Mouse (Mus musculus) layer of hippocampus, adult 9-11 months (tissue): ENCODE results near the gene Rsbn1l.
A peak's percentile ranks its signal among the peaks of the same experiment; 100 is the strongest.

Experiments used
- DNase-seq: peaks from one replicate; pipeline ENCODE4 v3.0.0; 2022

The Rsbn1l gene

DNA sequence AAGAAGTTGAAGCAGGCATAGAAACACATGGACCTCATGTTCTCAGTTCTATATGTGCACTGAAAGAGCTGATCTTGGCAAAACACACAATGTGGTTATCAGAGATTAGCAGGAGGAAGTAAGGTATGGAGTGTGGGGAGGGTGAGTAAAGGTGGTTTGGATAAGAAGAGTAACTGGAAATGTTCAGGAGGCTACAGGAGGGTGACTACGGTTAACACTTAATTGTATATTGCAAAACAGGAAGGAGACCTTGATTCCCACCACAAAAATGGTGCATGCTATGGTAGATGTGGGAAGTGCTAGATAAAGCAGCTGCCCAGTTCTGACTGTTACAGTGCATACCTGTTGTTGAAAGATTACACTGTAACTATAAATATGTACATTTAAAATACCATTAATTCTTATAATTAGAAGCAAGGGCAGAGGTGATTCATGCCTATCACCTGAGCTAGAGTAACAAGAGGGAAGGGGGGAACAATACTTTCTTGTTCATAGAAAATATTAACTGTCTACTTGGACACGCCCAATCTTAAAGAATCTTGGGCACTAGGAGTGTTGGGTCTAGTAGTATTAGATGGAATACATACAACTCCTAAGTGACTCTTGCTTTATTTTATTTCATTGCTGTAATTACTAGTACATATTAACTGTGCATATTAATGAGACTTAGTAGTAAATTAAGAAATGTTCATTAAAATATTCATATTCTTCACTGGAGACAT lies 58.6 kb downstream of the Rsbn1l start:
- DNase-seq, result no peak

- no peak for DNase-seq
Measured at GRCm38 (mm10) chr5:20884036-20884620, 72.1 kb downstream of the Rsbn1l start.

DNA sequence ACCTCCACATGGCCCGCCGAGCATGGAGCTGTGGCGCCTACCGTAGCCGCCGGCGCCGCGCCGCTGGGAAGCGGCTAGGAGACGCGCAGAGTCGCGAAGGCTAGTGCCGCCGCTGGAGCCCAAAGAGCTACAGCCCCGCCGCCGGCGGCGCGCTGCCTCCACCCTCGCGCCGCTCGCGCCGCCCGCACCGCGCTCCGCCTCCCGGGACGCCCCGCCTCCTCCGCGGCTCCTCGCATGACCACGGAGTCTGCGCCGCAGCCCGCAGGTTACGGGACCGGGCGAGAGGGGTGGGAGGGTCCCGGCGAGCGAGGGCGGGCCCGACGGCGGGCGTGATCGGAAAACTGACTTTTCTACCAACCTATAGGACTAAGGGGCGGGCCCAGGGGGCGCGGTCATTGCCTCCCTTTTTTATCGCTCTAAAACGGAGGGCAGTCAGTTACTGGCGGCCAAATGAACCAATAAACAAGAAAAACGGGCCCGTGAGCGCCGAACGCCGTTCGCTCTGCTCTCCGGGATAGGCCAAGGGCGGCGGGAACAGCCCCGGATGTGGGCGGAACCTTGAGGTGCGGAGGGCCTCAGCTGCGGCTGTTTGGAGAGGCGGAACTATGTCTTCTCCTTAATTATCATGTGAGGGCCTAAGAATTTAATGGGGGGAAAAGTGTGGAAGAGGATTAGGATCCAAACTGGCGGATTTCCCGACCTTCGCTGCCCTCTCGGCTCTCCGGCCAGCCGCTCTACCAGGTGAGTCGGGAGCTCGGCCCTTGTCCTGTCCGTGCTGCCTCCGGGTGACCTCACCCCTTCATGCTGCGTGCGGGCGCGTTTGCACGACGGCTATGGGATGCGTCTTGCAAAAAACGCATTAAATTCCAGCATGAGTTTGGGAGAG lies 74.0 kb downstream of the Rsbn1l start, which contains the start of the genes Phtf2 and Tmem60:
Gene Phtf2 (minus strand): TSS at position 210 of the 886 bp plus-strand sequence.
Gene Tmem60 (plus strand): TSS at position 277 of the 886 bp plus-strand sequence.
- DNase-seq, result peak; percentile 99

DNA sequence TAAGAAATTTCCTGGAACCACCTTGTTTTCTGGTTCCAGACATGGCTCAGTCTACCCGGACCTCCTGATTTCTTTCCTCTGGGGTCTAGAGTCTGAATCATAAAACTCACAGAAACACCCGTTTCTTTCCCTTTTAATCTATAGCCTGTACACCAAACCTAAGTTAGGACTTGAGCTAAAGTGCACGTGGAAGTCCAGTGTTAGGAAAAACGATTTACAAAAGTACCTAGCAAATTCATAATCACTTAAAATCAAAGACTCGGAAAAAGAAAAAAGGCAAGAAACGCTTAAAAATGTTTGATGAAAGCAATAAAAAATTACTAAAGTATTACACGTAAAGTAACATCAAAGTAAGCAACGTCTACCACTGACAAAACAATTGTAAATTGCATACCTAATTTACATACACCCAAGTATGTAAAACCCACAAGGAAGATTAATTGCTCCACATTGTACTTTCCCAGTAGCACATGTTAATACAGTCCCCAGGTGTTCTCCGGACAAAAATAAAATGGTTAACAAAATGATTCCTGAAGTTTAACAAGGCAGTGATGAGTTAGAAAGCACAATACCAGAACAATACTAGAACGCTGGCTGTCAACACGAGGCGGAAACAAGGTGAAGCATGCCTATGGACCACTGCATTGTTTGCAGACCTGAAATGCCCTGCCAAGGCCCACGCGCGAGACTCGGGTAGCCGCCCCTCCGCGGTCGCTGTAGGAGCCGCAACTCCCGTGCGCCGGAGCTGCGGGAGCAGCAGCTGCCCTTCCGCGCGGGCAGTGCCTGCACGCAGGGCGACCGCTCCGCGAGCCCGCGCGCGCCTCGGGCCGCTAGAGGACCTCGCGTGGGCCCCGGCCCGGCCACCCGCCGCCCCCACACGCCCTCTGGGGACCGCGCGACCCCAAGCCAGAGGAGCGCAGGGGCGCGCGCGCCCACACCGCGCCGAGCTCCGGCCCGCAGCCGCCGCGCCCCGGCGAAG lies 75.1 kb downstream of the Rsbn1l start:
- peak; percentile 31 for DNase-seq

GRCm38 (mm10) chr5:20880386-20880785 lies 75.8 kb downstream of the Rsbn1l start:
- no peak for DNase-seq

DNA sequence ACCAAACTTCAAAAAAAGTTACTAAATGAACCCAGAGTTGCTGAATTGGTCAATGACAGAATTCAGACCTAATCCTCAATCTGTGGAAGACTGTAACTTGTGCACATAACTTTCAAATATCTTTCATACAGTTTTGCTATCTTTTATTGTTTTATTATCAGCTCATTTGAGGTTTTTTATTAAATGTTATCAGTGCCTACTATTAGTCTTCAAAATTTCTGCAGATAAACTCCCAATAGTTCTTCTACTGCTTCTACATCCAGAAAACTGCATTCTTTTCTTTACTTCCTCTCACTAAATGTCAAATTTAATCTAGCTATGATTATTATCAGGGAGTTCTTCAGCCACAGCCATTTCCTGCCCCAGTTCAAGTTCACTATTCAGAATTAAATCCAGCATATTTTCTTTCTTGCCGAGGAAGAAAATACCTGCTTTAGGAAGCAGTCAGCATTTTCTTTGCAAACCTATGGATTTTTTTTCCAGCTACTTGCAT lies 79.2 kb downstream of the Rsbn1l start:
- no peak for DNase-seq

GRCm38 (mm10) chr5:20873146-20873545 lies 83.1 kb downstream of the Rsbn1l start:
- no peak for DNase-seq

- DNase-seq, result no peak
Measured at GRCm38 (mm10) chr5:20865193-20865755, 90.9 kb downstream of the Rsbn1l start.

GRCm38 (mm10) chr5:20864216-20864969 lies 91.8 kb downstream of the Rsbn1l start:
- no peak for DNase-seq

DNA sequence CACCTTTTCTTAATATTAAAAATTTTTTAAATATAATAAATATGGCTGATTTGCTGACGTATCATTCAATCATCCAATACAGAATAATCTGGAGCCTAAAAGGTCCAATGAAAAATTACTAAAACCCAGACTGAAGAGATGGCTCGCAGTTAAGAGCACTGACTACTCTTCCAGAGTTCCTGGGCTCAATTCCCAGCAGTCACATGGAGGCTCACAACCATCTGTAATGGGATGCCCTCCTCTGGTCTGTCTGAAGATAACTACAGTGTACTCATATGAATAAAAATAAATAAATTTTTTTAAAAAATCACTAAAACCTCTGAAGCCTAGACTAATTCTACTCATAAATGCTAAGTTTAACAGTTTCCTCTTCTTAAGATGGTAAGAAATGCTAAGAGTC lies 94.3 kb downstream of the Rsbn1l start:
- DNase-seq, result no peak

DNA sequence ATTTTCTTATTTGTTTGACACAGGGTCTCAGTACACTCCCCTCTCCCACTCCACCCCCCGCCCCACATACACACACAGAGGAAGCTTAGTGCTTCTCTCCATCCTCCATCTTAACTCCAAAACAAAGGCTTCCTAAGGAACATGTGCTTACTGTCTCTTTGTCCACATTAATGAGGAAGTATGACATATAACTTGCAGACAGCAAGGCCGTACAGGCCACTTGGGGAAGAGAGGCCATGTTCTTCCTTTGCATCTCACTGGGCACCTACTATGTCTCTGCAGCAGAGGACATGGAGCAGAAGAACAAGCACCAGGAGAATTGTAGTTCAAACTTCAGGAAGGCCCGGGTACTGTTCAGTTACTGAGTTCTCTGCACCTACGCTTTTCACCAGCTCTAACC lies 95.6 kb downstream of the Rsbn1l start:
- no peak for DNase-seq

GRCm38 (mm10) chr5:20858404-20858803 lies 97.8 kb downstream of the Rsbn1l start:
- DNase-seq, result no peak

GRCm38 (mm10) chr5:20855066-20855465 lies 101.1 kb downstream of the Rsbn1l start:
- no peak for DNase-seq

DNA sequence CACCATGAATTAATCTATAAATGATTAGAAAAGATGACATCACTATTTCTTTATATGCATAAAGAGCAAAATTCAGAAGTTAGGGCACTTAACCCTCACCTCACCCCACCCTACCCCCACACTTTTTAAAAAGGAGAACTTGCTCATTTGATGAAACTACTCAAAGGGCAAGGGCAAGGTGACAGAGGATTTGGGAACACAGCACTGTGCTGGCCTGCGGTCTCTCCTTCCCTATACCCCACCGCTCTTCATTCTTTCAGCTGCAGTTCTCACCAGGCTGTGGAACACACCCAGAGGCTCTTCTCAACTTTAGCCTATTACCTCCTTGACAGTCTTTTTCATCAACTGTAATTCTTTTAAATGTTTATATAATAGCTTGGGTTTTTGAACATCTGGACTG lies 109.2 kb downstream of the Rsbn1l start:
- DNase-seq, result no peak

DNA sequence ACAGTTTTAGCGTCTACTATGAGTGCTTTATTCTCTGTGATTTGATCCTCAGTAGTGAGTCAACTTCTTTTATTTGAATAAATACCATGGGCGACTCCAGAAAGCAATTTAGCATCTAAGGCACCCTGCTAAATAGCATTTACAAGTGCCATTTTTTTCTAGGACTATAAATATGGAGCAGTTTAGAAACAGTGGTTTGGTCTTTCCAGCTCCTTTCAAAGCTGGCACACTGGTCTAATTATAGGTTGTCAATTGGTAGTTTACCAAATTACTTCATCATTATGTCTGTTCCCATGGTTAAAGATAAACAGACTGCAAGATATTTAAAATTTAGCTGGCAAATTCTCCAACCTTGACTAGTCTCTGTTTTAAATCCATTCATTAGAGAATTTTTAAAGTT lies 112.4 kb downstream of the Rsbn1l start:
- DNase-seq, result peak; percentile 25

DNA sequence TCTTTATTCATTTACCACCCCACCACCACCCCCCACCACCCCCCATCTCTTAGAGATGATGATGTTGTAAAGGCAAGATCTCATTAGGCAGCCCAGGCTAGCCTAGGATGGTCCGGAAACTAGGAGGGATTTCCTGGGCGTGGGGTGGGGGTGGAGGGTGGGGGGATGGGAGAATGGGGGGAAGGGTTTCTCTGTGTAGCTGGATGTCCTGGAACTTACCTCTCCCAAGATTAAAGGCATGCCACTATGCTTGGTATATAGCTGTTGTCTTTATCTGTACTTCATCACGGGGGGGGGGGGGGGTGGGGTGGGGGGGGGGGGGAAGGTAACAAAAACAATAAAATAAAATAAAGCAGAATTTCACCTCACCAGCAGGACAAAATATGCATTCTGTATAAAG lies 112.8 kb downstream of the Rsbn1l start:
- DNase-seq, result no peak
